Mouse (Mus musculus): ENCODE results near the gene Slc2a8.

DNA sequence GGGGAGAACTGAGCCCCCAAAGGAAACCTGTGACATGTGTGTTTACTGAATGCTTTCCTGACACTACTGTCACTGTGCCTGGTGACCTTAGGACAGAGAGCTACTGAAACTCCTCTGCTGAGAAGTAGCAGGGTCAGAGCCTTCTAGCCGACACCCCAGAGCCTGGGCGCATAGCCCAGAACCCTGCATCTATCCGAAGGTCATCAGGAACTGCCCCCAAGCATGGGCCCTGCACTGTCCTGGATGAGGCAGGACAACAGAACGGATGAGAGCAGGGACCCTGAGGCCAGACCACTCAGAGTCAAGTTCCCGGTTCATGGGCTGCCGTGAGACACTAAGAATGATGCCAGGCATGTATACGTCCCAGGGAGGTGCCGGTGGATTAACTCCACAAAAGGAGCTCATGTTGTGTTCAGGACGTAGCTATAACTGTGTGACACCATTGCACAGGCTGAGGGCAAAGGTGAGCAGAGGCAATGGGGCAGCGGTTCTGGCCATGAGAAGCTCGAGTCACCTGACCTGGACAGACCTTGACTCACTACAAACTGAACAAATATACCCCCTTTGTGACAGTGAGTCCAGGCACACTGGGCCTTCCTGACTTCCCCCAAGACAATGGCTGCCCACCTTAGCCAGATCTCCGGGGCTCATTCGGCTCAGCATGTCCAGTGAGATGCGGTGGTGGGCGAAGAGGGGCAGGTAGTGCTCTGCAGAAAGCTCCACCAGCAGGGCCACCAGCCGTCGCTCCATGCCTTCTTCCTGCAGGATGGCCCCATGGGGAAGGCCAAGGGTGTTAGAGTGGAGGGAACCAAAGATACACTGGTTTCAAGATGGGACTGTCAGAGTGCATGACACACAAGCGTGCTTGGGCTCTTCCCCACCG is 52.7 kb downstream of the Slc2a8 start:
- TF ChIP-seq CTCF (IDR thresholded peaks at IDR 0.05; ENCODE audit: low read depth), result no peak
- no peak for TF ChIP-seq EP300 (IDR thresholded peaks at IDR 0.05; ENCODE audit: low read depth)
